Mouse (Mus musculus) bone marrow, adult 2 months (tissue): Measurements from ENCODE around the gene Fcamr.

Experiments used
- CTCF ChIP-seq: fragments of 200-500 bp; IDR thresholded peaks from 2 replicates; pipeline ENCODE4 v1.5.1; 2011; ENCODE audit warnings: low read length, control low read depth; ENCODE audit not compliant: control insufficient read depth, insufficient read depth
- POLR2A ChIP-seq: fragments of 200-500 bp; IDR thresholded peaks from 2 replicates; pipeline ENCODE4 v1.6.1; 2011; ENCODE audit warnings: low read depth, mild to moderate bottlenecking, control low read depth, low read length, borderline replicate concordance; ENCODE audit not compliant: control insufficient read depth

GRCm38 (mm10) chr1:130857456-130857855, 56.8 kb downstream of the Fcamr start:
- TF ChIP-seq POLR2A (no peak), CTCF (no peak)
